Mouse (Mus musculus) kidney, postnatal 4 days (tissue): ENCODE measurements around the gene Rasa3.
A peak's percentile ranks its signal among the peaks of the same experiment; 100 is the strongest.

Experiments
- DNase-seq, 2 experiments: peaks; one replicate each; pipeline ENCODE4 v3.0.0; 2021; ENCODE audit warnings: mixed read lengths in 2 of 2

Gene Rasa3

DNA sequence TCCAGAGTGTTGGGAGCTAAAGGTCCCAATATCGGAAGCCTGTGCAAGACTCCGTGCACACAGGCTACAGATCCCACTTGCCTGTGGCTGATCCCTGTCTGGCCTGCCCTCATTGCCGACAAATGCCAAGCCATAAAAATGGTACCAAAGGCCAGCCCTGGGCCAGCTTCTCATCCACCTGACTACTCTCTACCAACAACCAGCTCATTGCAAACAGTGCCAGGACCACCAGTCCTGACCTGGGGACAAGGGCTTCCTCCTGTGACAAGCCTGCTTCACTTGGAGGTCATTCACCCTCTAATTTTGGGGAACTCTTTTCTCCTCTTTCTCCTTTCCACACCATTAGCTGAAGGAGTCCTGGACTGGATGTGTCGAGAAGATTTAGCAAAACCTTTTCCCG is 29.8 kb downstream of the Rasa3 start:
- no peak for DNase-seq

DNA sequence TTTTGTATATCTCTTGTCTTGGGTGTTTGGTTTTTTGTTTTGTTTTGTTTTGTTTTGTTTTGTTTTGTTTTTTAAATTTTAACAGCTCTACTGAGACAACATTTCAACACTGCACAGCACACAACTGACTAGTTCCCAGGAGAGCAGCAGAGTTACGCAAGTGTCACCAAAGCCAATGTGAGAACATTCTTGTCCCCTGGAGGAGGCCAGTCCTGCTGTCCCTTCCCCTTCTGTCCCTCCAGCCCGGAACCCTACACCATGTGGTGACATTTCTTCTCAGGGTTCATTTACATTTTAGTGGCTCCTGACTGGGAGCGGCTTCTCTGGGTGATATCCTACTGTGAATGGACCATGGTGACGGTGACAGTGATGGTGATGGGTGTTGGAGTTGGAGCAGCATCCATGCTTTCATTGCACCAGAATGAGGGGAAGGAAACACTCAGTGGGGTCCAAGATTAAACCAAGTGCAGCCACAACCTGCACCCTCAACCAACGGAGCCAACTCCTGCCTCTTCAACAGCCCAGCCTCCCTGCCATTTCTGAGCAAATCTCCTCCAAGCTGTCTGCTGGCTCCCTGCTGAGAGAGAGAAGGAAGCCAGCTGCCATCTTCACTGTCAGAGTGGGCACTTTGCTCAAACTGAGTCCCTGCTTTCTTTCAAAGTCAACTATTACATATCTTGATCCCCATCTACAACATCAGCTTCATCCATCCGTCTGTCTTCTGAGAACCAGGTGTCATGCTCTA is 32.3 kb downstream of the Rasa3 start:
- no peak for DNase-seq

DNA sequence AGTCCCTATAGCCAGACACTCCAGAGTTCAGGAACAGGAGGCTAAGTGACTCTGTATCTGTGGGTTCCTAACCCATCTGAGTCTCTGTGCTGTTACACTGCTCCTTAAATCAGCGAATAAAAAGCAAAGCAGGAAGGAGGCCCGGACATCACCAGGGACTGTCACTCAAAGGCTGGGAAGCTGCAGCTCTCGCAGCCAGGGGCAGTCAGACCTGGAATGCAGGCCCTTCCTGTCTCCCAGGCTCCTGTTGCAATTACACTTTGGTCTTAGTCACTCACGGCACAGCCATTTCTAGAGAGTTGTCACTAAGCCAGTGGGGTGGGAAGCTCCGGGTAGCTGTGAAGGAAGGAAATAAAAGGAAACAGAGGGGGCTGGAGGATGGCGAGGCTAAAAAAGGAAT is 33.2 kb downstream of the Rasa3 start:
- peak; percentile 30 to 51 for DNase-seq

DNA sequence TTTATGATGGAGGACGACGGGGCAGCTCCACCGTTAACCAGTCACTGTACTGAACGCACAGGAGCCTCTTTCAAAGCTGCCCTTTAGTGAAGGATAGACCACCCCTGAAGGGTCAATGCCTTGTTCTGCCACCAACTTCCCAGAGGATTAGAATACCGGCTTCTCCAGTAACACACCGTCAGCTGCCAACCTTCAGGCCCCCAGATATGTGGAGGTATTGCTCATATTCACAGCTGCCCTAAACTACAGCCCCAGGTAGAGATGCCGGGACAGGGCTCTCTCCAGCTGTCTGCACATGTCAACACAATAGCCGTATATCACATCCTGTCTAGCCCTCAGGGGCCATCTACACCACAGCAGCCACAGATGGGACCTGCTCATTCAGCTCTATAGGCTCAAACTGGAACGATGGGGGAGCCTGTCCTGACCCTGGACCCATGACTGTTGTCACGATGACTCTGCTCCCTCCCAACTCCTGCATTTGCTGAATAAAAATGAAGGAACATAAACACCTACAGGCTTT is 34.7 kb downstream of the Rasa3 start:
- DNase-seq = no peak

DNA sequence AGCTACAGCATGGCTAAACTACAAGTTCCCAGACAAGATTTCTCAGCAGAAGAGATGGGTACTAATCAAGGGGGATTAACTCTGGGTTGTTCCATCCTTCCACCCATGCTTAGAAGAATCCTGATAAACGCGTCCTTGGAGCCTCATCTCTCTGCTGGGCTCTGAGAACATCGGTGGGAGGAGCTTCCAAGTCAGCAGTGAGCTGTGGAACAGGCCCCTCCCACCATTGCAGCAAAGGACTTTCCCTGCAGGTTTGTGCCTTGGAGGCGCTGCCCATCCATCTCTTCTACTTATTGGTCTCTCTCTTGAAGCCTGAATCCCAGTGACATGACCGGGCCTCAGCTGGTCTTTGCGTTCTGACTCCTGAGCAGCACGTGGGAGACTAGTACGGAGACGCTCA is 36.2 kb downstream of the Rasa3 start:
- DNase-seq = peak in 1 of 2 experiments; percentile 47

DNA sequence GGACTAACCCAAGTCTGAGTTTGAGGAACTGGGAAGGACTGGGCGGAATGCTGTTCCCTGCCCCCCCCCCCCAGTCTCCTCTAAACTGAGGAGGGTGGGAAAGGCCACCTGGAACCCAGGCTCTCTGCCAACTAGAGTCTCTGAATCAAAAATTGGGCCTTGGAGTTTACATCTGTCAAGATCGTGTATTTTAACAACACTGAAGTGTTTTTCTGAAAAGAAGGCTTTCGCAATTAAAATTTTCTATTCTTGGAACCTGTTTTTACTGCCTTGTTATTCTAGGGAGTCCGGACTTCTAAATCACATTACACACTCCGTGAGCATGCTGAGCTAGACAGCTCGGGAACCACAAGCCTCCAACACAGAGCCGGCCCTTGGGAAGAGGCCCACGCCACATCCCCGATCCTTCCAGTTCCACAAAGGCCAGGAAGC is 36.9 kb downstream of the Rasa3 start:
- peak; percentile 63 to 75 for DNase-seq

DNA sequence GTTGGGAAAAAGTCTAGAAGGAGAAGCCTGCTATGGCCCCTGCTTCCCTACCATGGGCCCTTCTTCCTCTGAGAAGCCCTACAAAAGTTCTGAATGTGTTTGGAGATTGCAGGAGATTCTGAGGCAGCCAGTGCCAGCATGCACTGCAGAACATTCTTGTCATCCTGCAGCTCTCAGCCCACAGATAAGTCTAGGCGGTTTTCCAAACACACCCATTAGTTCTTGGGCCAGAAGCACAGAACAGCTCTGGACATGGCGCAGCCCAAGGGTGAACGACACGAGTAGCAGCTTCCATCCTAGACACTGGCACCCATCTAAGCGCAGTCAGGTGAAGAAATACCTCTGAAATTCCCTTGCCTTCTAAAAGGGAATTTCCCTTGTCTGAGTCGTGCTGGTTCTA is 44.3 kb downstream of the Rasa3 start:
- no peak for DNase-seq

DNA sequence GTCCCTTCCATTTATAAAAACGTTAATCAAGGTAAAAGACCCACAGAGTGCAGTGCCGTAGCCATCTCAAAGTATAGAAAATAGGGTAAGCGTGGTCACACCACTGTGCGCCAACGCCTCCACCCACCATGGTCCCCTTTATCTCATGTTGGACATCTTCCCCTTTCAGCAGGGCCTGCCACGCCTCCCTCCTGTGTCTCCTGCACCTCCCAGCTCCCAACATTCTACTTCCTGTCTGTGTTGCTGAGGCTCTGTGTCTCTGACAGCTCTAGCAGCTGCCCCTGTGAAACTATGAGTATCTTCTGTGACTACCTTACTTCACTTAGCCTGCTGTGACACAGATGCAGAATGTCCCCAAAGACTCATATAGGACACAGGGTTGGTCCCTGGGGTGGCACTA is 45.1 kb downstream of the Rasa3 start:
- no peak for DNase-seq

DNA sequence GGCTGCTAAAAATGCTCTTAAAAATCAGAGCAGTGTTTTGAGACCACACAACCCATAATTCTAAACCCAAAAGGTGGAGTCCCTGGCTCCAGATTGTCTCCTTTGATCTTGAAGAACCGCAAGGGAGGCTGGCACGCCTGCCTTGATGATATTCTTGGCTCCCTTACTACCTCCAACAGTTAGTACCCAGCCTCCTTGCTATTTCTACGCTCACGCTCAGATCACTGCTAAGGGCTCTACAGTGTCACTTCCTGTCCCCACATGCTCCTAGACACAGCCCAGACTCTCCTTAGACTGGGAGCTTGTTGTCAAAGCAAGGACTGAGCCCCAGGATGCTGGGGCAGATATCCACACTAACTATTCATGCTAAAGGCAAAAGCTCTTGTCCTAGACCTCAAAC is 46.6 kb downstream of the Rasa3 start:
- DNase-seq = no peak

DNA sequence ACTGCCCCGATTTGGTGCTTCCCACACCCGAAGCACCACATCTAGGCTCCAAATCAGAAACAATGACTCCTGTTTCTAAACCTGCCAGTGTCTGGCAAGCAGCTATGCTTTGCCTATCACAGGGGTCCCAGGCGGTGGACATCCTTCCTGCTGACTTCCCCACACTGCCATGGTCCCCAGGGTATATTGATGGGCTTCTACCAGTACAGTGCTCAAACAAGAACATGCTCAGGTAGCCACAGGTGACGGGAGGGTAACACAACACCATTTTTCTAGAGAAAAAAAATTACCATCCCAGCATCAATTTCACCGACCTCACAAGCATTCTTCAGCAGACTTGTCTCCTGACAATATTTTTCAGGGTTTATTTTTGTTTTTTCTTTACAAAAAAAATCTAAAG is 47.2 kb downstream of the Rasa3 start:
- no peak for DNase-seq

DNA sequence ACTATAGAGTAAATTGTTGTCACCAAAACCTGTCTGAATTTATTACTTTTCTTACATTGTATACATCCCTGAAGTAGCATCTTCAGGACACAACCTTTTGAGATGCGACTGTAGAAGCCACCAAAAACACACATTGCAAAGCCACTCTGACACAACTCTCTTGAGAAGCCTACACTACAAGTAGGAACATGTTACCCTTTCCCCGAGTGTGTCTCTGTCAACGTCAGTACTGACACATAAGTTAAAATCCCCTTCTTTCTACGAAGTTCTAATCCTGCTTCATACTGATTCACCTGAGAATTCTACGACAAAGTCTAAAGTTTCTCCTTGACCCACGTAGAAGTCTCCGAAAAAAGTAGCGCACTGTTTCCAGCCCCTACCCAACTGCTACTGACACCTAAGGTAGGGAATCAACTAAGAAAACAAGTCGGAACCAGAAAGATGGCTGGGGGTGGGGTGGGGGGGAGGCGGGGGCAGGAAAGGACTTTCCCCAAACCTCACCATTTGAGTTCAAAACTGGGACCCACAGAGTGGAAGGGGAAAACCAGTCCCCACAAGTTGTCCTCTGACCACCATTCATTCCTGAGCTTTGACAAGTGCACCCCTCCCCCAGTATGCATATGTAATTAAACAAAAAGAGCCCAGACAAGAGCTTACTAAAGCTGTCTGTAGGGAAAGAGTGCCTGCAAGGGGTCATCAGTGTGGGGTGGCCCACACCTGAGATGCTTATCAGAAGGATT is 47.9 kb downstream of the Rasa3 start:
- no peak for DNase-seq

DNA sequence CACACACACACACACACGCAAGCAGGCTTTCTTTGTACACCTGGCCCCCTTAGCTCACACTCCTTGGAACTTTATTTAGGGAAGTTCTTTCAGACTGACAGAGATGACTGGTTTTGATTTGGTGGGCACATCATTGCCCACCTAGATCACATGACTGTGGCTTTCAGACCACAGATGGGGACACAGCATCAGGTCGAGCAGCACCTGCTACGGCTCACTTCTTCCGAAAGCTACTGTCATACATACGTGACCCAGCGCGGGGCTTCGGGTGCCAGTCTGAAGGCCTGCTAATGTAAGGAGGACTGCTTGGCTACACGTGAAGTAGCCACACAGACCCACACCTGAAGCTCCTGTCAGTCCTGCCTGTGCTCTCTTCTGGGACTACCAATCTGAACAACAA is 49.3 kb downstream of the Rasa3 start:
- no peak for DNase-seq

DNA sequence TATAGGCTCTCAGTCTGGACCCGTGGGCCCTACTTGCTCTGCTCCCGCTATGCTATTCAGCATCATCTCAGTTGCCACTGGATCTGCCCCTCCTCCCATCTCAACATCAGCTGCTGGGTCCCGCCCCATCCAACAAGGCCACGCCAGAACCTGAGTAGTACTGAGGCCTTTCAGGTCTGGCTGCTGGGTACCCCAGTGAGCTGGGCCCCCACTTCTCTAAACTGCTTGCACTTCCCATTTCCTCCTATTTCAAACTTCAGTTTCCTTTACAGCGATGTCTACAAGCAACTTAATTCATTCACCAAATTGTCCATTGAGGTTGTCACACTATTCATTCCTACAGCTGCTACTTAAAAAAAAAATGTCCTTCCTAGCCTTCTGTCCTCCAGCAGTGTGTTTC is 49.8 kb downstream of the Rasa3 start:
- DNase-seq = no peak

DNA sequence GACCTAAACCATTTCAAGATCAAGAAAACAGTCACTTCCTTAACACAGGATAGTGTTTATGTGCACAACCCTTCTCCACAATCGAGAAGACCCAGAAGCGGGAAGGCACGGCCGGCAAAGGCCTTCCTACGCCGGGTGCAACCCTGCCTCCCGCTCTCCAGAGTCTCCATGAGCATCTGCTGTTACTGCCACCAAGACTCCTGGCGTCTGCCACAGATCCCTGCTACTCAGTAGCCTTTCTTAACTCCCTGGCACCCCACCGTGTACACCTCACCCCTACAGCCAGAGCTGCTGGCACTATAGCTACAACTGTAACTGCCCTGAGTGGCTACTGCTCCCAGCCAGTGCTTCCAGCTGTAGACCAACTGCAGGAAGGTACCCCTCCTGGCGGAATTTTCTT is 51.3 kb downstream of the Rasa3 start:
- no peak for DNase-seq

DNA sequence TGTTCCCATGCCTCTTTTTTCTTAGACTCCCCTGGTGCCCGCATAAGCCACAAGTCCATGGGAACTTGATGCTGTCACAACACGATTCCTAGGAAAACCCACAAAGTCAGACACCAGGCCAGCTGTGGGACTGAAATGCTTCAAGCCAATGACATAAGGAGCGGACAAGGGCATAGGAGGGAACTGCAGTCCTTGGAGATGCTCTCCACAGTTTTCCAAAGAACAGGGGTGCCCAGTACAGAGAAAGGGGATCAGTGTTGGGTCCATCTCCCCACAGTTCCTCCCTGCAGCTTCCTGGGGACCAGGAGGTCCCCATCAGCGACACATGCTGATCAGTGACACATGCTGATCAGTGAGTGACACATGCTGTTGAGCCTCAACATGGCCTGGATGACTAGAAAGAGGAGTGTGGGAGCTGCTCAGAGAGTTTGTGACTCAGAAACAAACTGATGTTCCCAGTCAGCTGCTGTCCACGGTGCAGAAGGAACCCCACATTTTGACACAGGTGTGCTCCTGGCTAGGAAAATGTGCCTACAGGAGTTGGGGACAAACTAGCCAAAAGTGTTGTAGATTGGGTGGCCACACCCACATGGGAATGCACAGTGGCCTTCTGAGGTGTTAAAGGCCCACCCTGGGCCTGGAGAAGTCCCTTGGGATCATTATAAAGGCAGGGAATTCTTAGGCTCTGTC is 52.0 kb downstream of the Rasa3 start:
- DNase-seq = no peak

DNA sequence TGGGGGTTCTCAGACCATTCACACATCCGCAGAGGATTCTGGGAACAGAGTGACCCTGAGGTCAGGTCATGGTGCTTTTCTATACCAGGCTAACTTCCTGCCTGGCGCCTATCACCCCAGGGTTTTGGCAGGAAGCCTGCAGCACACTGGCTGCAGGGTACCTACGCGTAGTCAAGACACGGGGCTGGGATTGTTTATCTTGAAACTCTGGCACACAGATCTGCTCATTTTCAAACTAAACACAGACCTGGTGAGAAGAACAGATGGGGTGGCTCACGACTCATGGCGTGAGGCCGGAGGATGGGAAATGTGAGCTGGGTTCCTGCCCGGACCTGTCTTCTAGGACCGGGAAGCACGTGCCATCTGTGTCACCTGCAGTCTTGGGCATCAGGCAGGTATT is 52.5 kb downstream of the Rasa3 start:
- peak in 1 of 2 experiments; percentile 42 for DNase-seq

DNA sequence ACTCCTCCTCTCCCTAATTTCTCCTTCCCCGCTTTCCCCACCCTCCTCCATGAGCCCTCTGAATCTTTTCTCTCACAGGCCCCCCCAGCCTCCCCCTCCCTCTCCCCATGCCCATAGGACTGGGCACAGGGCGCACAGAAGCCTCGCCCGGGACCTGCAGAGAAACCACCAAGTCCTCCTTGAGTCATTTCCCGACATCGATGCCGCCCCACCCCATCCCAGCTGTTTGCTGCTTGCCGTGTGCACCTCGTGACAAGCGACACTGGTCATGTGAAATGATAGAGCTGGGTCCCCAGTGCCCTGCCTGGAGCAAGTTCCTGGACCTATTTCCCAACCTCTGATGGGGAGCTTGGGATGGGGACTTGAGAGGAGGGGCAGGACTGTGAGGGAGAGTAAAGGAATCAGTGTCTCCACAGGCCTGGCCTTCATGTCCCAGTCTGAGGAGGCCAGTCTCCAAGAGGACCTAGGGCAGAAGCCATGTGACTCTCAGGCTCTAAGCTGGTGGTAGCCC is 53.4 kb downstream of the Rasa3 start:
- DNase-seq = peak in 1 of 2 experiments; percentile 32

DNA sequence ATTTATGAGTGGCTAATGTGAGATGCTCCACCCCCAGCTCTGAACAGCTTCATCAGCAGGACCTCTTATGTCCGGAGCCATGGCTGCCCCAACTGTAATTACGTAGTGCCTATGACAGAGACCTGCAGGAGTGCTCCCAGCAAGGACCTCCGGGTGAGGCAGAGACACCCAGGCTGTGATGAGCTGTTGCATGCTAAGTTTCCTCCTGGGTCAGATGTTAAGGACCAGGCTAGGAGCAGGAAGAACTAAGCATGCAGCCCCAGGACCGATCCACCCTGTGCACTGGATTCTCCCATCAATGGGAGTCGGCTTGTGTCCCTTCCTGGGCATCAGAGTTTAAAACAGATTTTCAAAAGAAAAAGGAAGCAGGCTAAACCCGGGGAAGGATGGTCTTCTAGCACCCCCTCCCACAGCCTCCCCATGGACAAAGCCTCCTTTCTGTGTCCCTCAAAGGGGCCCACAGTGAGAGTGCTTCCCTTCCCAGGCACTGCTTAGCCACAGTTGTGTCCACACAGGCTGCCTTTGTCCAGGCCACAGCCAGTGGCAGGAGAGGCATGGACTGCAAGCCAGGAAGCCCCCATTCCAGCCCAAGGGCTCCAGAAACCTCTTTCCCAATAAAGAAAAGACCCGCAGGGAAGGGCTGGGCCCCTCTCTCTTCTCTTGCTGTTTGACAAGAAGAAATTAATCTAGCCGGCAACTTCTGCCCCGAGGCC is 54.2 kb downstream of the Rasa3 start:
- DNase-seq = no peak

DNA sequence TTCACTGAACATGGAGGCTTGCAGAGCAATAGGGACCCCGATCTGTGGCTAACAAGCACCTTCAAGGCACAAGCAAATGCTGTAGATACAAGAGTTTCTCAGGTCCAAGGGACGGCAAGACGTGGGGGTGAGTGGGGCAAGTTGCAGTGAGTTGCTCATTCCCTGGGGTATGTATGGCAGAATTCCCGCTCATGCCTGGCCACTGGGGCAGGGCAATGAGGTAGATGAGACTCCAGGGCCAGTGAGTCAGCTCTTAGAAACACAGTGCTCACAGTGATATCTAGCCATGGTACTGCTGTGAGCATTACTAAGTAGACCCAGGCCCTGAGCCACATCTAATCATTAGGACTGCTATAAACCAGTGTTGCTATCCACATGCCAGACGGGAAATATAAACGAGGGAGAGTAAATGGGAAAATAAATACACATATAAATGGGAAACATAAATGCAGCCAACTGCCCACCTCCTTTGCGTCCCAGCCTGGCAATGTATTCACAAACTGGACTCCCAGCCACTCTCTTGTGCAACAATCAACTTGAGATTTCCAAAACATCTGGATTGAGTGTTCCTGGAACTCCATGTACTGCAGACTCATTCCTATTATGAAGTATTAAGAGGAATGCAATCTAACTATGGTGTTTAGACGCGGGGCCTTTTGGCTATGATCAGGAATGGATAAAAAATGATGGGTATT is 57.0 kb downstream of the Rasa3 start:
- DNase-seq = no peak

DNA sequence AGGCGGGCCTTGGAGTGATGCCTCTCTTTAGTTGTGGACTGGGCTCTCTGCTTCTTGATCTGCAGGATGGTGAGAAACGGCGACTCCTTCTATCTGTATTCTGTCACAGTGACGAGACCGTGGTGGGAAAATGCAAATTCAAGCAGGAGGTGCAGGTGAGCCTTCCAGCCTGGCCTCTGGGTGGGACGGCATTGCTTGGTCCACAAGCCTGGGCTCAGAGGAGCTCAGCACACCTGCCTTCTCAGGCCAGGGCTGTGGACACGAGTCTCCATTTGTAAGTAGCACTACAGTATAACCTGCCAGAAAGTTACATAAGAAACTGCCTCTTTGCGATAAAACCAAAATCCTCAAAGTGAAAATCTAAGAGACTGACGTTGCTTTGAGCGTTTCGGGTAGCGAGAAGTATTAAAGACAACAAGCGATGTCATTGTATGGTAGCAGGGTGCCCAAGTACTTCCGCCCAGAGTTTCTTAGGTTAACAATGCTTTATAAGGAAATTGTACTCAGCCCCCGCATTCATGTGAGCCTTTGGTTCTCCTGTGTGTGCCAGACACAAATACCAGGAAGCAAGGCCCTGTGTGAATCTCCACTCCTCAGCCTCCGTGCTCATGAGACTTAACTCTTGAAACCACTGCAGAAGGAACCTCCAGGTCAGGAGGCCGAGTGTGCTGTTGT is 60.4 kb downstream of the Rasa3 start:
- no peak for DNase-seq

DNA sequence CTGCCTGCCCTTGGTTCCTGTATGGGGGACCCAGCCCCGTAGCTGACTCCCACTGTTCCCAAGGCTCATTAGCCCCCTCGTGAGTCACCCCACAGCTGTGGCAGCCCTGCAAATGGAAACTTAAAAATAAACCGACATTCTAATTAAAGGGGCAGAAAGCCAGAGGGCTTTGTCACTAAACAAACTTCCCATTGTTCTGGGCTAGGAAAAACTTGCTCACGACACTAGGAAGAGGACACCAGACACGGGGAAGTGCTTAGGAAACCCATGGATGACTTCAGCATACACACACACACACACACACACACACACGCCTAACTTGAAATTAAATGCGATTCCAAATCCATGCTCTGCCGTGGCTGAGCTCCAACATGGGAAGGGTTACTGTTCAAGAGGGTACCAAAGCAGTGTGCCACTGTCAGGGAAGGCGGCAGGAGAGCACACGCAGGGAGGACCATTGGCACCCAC is 62.4 kb downstream of the Rasa3 start:
- peak; percentile 20 to 28 for DNase-seq
